Mouse (Mus musculus) erythroblast, embryonic 14.5 days (primary cell): ENCODE measurements around the gene Vmn1r87. TPM values are rescaled to one million over a fixed set of nuclear protein-coding genes. Genes with fewer than 3 reads are reported as not detected.
"Not testable (repeated sequence)": the region's sequence is repeated elsewhere in the genome, so short reads cannot be mapped to it uniquely, and the experiment has no call there.

Experiments
- H3K27me3 ChIP-seq: 2 replicates; pipeline ENCODE4 v1.6.1; 2012; ENCODE audit warnings: inconsistent platforms; ENCODE audit not compliant: control insufficient read depth
- H3K36me3 ChIP-seq: 2 replicates; pipeline ENCODE4 v1.6.1; 2012; ENCODE audit warnings: mild to moderate bottlenecking, inconsistent platforms; ENCODE audit not compliant: control insufficient read depth
- H3K4me1 ChIP-seq: 2 replicates; pipeline ENCODE4 v1.6.1; 2012; ENCODE audit warnings: inconsistent platforms; ENCODE audit not compliant: control insufficient read depth
- H3K4me3 ChIP-seq: replicated peaks from 2 replicates; pipeline ENCODE3; 2012; ENCODE audit warnings: moderate library complexity, mild to moderate bottlenecking, inconsistent platforms
- H3K9me3 ChIP-seq: 2 replicates; pipeline ENCODE4 v1.6.1; 2012; ENCODE audit warnings: low read length, inconsistent platforms, mixed read lengths; ENCODE audit not compliant: control insufficient read depth
- GATA1 ChIP-seq: IDR thresholded peaks from 2 replicates; pipeline ENCODE4 v1.6.1; 2012; ENCODE audit warnings: low read length, inconsistent platforms, mixed read lengths
- TAL1 ChIP-seq: IDR thresholded peaks from 3 replicates; pipeline ENCODE4 v1.6.1; 2012; ENCODE audit warnings: low read length, inconsistent platforms, mixed read lengths
- polyA plus RNA-seq: library from polyadenylated mRNA; stranded (reverse); fragments of >175 nt; gene quantifications from 2 replicates; pipeline ENCODE4 v1.2.3, GENCODE M21; 2012

Gene Vmn1r87
- polyA plus RNA-seq = 0.04 TPM in 1 of 2 replicates, not detected in the other

DNA sequence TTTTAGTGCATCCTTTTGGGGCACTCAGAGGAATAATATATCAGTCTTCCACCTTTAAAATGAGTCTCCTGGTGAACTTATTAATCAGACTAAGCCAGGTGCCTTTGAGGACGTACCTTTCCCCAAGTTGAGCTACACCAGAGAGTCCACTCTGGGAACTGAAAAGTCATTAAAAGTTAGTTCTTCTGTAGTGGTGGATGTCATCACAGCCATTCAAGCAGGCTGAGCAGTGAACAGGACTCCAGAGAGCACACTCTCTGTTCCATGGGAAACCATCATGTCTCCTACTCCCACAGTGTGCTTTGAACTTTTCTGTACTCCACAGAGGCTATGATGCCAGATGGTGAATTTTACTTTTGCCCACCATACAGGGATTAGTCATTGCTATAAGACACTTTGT is at the start of gene Vmn1r87:
Vmn1r87 (minus strand) TSS at position 101 of the 400 bp plus-strand sequence.
- no peaks in the 10 kb centered on the region for H3K27me3 ChIP-seq
- no peaks in the 10 kb centered on the region for H3K4me1 ChIP-seq
- no peaks in the 10 kb centered on the region for H3K36me3 ChIP-seq
- no peaks in the 10 kb centered on the region for H3K9me3 ChIP-seq
- H3K4me3 ChIP-seq = no peak within 1 kb of the TSS
- no peak for TF ChIP-seq TAL1
- TF ChIP-seq GATA1 = no peak

DNA sequence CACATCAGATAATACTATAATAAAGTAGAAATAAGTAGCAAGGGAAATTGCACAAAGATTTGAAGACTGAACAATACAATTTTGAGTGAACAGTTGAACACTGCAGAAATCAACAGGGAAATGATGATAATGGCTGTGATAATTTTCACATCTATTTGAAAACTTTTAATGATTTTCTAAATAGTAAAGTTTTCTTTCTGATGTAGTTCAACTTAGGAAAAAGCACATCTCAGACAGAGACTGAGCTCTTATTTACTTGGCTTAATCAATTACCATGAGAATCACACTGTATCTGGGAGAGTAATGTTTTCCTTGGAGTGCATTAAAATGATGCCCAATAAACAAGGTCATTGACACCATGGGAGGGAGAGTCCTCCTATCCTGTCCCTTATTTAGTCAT is 19.3 kb upstream of the Vmn1r87 start, which contains the start of gene Vmn1r88:
Vmn1r88 (plus strand) TSS at position 301 of the 400 bp plus-strand sequence.
- Histone ChIP-seq H3K9me3 (peaks cover 2% of the 10 kb centered on the region; the same call in 1 of the 2 replicates), H3K4me3 (no peak within 1 kb of the TSS), H3K36me3 (no peaks in the 10 kb centered on the region), H3K4me1 (no peaks in the 10 kb centered on the region), H3K27me3 (no peaks in the 10 kb centered on the region)
- TF ChIP-seq TAL1 (no peak), GATA1 (no peak)

DNA sequence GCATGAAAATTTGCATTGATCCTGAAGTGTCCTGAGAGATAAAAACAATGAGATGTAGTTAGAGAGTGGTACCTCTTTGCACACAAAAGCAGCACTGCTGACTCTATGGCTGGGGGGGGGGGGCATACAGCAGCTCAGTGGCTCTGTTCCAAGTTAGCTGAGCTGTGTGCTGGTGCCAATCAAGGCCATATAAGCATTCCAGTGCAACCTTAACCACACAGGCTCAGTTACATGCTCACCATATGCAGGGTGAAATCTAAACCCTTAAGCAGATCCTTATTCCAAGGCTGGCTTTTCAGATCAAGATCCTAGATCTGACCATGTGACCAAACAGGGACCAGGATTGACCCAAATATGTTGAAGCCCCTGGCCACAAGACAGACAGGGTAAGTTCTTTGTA is 2.6 kb downstream of the Vmn1r87 start:
- no peaks in the 10 kb centered on the region for H3K4me1 ChIP-seq
- H3K4me3 ChIP-seq = no peak overlapping the region
- TF ChIP-seq GATA1 = no peak
- TF ChIP-seq TAL1 = no peak
- H3K27me3 ChIP-seq = no peaks in the 10 kb centered on the region
- H3K36me3 ChIP-seq = no peaks in the 10 kb centered on the region
- no peaks in the 10 kb centered on the region for H3K9me3 ChIP-seq

DNA sequence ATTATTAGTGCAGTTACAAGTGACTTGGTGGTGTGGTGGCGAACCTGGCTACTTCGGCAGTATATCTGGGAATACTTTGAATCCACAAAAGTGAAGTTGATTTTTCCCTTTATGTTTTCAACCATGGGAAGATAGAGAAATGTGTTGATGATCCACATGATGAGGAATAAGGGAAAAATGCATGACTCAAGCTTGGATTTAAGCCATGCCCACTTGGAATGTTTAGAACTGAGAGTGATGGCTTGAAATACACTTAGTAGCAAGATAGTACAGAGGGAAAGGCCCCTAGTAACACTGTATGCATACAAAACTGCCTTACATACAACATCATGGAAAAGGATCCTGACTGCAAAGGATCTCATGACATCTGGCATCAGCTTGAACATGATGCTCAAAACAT is 8.1 kb downstream of the Vmn1r87 start:
- Histone ChIP-seq H3K27me3 (no peaks in the 10 kb centered on the region), H3K36me3 (no peaks in the 10 kb centered on the region), H3K9me3 (no peaks in the 10 kb centered on the region), H3K4me1 (no peaks in the 10 kb centered on the region), H3K4me3 (no peak overlapping the region)
- no peak for TF ChIP-seq TAL1
- no peak for TF ChIP-seq GATA1

DNA sequence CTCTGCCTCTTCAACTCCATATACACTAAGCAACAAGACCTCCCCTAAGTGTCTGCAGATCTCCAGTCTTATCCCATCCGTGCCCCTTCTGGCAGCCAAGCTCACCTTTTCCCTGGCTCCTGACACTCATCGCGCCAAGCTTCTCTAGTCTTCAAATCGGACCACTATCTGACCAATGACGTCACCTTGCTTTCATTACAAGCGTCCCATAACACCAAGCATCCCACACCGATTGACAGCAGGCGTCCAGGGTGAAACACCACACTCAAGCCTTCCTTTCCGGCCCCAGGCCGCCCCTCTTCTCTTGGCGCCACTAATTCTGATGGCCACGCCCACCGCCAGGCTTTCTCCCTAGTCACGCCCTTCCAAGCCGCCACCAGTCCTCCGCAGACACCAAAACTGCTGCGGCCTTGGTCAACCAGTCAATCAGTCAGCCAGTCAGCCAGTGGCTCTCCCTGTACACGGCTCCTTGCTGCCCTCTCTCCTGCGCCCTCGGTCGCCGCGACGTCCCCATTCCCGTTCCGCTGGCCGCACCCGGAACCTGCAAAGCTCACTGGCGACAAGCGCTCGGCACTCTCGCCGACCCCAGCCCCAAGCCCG is 16.3 kb downstream of the Vmn1r87 start:
- H3K36me3 ChIP-seq, H3K27me3 ChIP-seq, H3K4me1 ChIP-seq, H3K4me3 ChIP-seq, H3K9me3 ChIP-seq: not testable (repeated sequence)

DNA sequence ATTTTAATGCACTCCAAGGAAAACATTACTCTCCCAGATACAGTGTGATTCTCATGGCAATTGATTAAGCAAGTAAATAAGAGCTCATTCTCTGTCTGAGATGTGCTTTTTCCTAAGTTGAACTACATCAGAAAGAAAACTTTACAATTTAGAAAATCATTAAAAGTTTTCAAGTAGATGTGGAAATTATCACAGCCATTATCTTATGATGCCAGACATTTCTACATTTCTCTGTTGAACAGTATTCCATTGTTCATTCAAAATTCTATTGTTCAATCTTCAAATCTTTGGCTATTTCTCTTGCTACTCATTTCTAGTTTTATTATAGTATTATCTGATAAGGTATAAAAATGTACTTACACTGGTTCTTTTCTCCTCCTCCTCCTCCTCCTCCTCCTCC is 20.1 kb downstream of the Vmn1r87 start, which contains the start of gene Vmn1r86:
Vmn1r86 (minus strand) TSS at position 101 of the 400 bp plus-strand sequence.
- TF ChIP-seq TAL1 (no peak), GATA1 (no peak)
- Histone ChIP-seq H3K36me3 (no peaks in the 10 kb centered on the region), H3K4me1 (no peaks in the 10 kb centered on the region), H3K27me3 (no peaks in the 10 kb centered on the region), H3K4me3 (no peak within 1 kb of the TSS), H3K9me3 (no peaks in the 10 kb centered on the region)

DNA sequence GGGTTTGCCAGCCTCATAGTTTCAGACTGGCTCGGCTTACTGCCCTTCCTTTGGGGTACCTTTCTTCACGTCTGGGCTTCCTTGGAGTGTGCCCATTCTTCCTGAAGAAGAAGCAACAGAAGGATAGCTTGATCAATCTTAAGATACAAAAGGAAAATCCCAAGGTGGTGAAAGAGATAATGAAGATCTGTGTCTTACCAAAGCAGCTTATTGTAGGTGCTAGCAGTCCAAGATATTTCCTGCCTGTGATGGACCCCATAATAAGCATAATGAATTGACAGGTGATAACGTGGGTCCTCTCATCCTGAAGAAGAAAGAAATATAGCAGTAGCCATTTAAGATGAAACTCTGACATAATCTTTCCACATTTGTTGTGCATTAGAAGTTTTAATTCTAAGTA is 44.9 kb downstream of the Vmn1r87 start, which contains the start of gene Vmn1r85:
Vmn1r85 (minus strand) TSS at position 101 of the 400 bp plus-strand sequence.
- Histone ChIP-seq H3K4me1 (no peaks in the 10 kb centered on the region), H3K4me3 (no peak within 1 kb of the TSS), H3K9me3 (no peaks in the 10 kb centered on the region), H3K36me3 (no peaks in the 10 kb centered on the region), H3K27me3 (no peaks in the 10 kb centered on the region)
- TF ChIP-seq TAL1 (no peak), GATA1 (no peak)

Other genes with a start within 250 kb of the Vmn1r87 start
- 0.04 TPM in 2 replicates for gene Zscan22, start 242.3 kb downstream of the Vmn1r87 start, polyA plus RNA-seq
- 328 and 368 TPM in 2 replicates for gene Rps5, start 217.9 kb downstream of the Vmn1r87 start, polyA plus RNA-seq
- gene Rnf225, start 212.7 kb downstream of the Vmn1r87 start, polyA plus RNA-seq = 0.11 and 0.14 TPM in 2 replicates
- 0.27 and 0.38 TPM in 2 replicates for gene Zfp324, start 174.3 kb downstream of the Vmn1r87 start, polyA plus RNA-seq
- gene Zfp446, start 162.3 kb downstream of the Vmn1r87 start, polyA plus RNA-seq = 0.20 and 0.29 TPM in 2 replicates
- not detected in 2 replicates for gene Slc27a5, start 142.0 kb downstream of the Vmn1r87 start, polyA plus RNA-seq
- 16.2 and 17.6 TPM in 2 replicates for gene Trim28, start 141.0 kb downstream of the Vmn1r87 start, polyA plus RNA-seq
- 6.7 and 7.7 TPM in 2 replicates for gene Zbtb45, start 130.1 kb downstream of the Vmn1r87 start, polyA plus RNA-seq
- gene Chmp2a, start 105.3 kb downstream of the Vmn1r87 start, polyA plus RNA-seq = 39.9 and 103 TPM in 2 replicates
- 22.8 and 28.8 TPM in 2 replicates for gene Ube2m, start 101.9 kb downstream of the Vmn1r87 start, polyA plus RNA-seq
- 0.03 TPM in 2 replicates for gene Mzf1, start 85.4 kb downstream of the Vmn1r87 start, polyA plus RNA-seq
- gene Vmn1r85, start 45.0 kb downstream of the Vmn1r87 start, polyA plus RNA-seq = 0.06 TPM in 1 of 2 replicates, not detected in the other
- gene Vmn1r86, start 20.2 kb downstream of the Vmn1r87 start, polyA plus RNA-seq = not detected in 2 replicates
- not detected in 2 replicates for gene Vmn1r88, start 19.4 kb upstream of the Vmn1r87 start, polyA plus RNA-seq
- gene Vmn1r89, start 72.9 kb upstream of the Vmn1r87 start, polyA plus RNA-seq = not detected in 2 replicates
- 35.4 and 41.1 TPM in 2 replicates for gene Lig1, start 137.1 kb upstream of the Vmn1r87 start, polyA plus RNA-seq
- gene Zswim9, start 138.6 kb upstream of the Vmn1r87 start, polyA plus RNA-seq = 0.08 and 0.23 TPM in 2 replicates
- 0.05 and 0.06 TPM in 2 replicates for gene Pla2g4c, start 184.5 kb upstream of the Vmn1r87 start, polyA plus RNA-seq